Mouse (Mus musculus): ENCODE data around the gene Taf6.
"Not testable (repeated sequence)": the region's sequence is repeated elsewhere in the genome, so short reads cannot be mapped to it uniquely, and the experiment has no call there.

Gene Taf6

DNA sequence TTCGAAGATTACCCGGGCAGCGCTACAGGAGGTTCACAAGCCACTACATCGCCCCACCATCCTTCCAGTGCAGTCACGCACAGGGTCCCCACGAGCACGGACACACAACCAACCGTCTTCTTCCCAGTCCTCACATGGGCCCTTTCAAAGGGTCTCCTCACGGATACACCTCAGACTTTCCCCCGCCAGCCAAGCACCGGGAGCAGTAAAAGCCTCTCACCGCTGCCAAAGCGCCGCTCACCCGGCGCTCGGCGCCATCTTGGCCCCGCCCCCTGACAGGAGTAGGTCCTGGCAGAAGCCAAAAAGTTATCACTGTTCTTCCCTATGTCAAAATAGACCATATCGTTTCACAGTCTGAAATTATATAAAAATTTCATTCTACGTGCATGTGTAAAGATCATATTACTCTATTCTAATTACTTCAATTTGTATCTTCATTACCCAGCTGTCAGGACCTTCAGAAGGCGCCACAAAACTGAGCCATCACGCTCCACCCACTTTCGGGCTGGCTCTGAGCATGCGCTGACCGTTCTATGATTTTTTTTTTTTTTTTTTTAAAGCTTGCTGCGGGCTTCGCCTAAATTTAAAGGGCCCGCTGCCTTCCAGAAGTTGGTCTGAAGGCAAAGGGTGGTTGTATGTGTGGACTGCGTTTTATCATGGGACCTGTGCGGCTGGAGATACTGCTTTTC, at the start of gene Taf6, which contains the start of gene Cnpy4:
Gene Taf6, minus strand, starts transcription at position 502 of the 689 bp plus-strand sequence.
Gene Cnpy4, plus strand, starts transcription at position 536 of the 689 bp plus-strand sequence.
- peak; percentile 79 for DNase-seq (ENCODE audit: low read depth)

DNA sequence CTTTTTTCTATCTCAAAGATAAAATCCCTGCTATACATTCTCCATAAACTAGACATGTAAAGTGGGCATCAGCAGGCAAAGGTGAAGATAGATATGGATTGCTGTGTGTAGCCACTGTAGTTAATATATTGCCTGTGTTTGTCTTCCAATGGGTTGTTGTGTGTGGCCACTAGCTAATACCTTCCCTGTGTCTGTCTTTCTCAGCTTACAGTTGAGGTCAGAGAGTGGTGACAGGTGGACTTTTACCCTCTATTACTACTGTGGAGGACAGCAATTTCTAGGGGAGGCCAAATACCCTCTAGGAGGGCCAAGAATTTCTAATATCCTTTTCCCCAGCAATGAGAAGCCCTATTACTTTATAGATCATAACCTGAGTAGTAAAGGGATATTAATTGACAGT, 47.0 kb upstream of the Taf6 start:
- no peak for DNase-seq (ENCODE audit: low read depth)

DNA sequence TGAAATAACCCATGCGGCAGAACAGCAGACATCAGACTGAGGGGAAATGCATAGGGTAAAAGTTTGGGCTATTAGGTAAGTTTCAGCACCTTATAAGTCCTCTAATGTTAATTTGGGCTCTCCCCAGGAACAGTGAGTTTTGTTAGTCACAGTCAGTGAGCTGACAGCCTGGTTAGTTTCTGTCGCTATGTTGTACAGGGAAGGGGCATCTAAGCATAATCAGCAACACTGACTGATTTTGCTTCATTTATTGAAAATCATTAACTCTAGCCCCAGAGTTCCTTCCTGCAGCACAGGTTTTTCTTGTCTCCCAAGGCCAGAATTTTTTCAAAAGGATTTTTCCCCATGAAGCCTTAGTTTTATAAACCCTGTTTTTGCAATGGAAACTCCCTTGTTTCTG, 46.5 kb upstream of the Taf6 start:
- DNase-seq (ENCODE audit: low read depth), result no peak

DNA sequence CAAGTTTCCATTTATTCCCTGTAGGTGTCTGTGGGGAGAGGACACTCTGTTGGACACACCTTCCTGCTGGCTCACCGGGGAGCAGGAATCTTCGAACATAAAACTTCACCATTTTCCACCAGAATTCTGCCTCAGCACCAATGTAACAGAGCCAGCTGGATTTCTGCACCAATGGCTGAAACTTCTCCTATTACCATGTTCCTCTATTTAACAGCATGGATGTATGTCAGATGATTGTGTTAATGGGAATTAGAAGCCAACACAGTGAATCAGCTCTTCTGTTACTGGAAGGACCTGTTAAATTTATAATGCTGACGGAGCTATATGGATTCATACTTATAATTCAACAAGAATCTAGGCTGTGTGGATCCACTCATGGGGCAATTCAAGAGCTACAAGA, 42.3 kb upstream of the Taf6 start:
- DNase-seq (ENCODE audit: low read depth), result no peak

DNA sequence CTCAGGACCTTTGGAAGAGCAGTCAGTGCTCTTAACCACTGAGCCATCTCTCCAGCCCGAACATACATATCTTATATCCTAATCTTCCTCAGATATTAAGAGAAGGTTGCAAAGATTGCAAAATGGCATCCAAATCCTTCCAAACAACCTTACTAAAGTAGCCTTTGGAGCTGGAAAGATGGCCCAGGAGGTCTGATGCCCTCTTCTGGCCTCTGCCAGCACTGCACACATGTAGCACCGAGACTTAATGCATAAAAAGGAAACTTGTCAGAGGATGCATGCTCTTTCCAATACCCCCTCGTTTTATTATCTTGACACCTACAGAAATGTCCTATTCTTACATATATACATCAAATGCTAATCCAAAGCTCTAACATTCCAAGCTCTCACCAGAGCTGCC, 40.8 kb upstream of the Taf6 start:
- DNase-seq (ENCODE audit: low read depth), result no peak

DNA sequence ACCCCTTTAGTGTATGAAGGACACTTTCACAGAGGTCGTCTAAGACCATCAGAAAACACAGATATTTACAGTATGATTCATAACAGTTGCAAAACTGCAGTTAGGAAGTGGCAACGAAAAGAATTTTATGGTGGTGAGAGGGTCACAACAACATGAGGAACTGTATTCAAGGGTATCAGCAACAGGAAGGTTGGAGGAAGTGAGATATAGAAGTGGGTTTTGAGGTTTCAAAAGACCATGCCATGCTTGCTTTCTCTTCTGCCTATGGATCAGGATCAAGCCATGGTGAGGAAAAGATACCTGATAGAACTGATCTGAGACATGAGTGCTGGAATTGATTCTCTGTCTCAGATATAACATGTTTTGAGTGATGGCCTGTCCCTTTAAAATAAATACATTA, 40.1 kb upstream of the Taf6 start:
- no peak for DNase-seq (ENCODE audit: low read depth)

DNA sequence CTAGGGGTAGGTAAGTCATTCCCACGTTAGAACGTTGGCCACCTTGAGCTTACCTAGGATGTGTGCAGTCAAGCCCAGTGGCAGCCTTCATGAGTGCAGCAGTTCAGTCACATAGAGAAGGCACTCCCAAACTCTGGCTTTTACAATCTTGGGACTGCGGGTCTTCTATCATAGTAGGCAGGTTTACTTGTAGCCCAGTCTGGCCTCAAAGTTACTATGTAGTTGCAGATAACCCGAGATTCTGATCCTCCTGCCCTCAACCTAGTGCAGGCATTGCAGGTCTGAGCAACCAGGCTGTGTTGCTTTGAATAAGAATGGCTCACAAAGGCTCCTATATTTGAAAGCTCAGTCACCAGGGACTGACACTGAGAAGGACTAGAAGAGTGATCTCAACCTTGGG, 39.2 kb upstream of the Taf6 start:
- DNase-seq (ENCODE audit: low read depth), result no peak

DNA sequence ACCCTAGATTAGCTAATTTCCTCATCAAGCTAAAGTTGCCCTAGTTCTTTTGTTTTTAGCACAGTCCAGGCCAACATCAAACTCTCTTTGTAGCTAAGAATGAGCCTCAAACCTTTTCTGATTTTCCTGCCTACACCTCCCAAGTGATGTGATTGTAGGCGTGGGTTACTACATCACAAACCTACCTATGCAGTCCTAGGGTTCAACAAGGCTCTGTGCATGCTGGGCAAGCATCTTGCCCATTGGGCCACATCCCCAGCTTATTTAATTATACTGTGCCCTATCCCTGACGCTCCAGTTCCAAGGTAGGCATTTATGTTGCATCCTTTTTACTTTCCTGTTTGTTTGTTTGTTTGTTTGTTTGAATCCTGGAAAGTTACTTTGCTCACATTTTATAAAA, 38.4 kb upstream of the Taf6 start, which contains the start of gene Nxpe5:
Gene Nxpe5, plus strand, starts transcription at position 199 of the 400 bp plus-strand sequence.
- no peak for DNase-seq (ENCODE audit: low read depth)

DNA sequence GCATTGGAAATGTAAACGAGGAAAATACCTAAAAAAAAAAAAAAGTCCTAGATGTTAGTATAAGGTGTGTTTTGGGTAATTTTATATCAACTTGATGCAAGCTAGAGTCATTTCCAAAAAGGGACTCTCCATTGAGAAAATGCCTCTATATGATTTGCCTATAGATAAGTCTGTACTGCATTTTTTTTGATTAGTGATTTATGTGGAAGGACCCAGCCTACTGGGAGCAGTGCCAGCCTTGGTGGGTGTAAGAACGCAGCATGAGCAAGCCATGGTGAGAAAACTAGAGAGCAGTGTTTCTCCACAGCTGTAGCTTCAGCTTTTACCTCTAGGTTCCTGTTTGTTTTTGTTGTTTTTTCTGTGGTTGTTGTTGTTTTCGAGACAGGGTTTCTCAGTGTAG, 36.0 kb upstream of the Taf6 start:
- DNase-seq (ENCODE audit: low read depth), result no peak

DNA sequence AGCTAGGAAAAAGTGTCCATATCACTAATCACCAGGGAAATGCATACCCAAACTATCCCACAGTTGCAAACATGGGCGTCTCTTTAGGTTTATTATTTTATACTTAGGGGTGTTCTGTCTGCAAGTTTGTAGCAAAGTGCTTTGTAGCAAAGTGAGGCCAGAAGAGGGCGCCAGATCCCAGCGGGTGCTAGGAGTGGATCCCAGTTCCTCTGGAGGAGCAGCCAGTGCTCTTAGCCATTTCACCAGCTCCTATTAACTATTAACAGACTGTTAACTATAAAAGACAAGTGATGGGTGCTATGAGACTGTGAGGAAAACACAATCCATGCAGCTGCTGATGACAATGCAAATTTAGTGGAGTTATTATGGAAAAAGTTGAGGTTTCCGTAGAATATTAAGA, 34.9 kb upstream of the Taf6 start:
- DNase-seq (ENCODE audit: low read depth), result peak; percentile 33

DNA sequence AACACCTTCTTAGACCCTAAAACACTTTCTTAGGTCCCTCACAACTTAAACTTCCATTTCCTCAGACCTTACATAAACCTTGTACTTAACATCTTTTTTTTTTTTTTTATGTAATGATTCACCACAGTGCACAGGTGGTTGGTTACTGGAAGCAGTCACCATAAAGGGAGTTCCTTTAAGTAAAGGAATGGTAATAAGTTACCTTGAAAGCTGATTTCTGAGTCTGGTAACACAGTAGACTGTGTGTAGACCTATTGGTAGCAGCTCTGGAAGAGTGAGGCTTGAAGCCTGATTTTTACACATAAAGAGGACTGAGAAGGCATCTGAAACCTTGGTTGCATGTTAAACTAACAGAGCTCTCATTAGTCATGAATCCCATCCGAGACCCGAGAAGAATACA, 32.6 kb upstream of the Taf6 start:
- DNase-seq (ENCODE audit: low read depth), result no peak

DNA sequence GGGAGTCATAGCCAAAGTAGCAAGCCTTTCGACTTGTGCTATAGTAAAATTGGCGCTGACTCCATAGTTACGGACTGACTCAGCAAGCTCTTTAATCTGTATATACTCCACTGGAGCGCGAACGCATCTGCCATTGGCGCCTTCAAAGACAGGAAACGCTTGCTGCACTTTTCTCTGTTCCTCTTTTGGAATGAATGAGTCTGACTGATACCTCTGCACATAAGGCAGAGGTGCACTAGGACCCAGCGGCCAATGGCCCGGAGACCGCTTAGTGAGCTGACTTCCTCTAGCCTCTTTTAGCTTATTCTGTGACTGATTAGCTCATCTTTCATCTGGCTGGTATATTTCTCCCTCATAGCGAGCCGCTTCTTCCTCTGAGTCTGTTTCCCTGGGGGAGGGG, 29.4 kb upstream of the Taf6 start:
- DNase-seq (ENCODE audit: low read depth), result not testable (repeated sequence)

DNA sequence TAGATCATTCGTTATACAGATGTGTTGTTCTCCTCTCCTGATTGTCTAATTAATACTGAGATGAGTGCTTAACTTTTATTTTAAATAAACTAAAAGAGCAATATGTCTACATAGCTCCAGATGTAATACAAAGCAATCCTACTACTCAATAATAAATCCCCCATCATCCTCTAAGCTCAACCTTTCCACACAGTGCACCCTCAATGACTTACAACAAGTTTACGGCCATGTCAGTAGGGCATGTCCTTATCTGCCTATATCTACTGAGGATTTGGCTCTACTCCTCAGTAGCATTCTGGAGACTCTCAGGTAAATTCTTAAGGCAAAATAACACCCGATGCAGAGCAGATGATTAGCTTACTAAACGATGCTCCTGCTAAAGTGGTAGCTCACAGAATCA, 20.6 kb upstream of the Taf6 start:
- DNase-seq (ENCODE audit: low read depth), result no peak

DNA sequence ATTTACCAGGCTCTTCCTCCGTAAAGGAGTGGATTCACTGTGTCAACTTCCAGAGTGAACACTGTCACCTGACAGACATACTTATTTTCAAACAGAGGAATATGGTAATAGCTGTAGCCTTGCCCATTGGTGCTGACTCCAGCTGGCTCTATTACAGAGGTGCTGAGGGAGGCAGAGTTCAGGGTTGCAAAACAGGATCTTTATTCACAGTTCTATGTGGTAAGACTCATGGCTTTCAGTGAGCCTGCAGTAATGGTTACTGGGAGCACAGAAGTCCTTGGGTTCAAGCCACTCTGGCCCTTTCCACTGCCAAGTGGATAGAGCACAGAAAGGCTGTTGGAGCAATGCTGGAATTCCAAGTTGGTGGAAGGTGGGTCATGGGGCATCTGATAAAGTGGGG, 20.0 kb upstream of the Taf6 start:
- DNase-seq (ENCODE audit: low read depth), result no peak

DNA sequence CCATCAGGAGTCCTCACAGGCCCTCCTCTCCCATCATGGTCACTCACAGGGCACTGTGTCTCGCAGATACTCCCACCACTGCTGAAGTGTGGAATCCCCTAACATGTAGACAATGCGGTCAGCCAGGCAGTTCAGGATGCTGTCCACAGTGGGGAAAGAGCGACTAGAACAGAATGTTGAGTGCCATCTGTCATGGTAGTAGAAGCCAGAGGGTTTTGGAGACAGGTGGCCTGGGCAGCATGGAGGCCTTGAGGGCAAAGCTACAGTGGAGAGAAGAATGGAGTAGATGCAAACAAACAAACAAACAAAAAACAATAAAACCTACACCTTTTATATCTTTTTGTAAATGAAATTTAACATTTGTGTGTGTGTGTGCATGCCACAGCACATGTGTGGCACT, 14.8 kb upstream of the Taf6 start:
- DNase-seq (ENCODE audit: low read depth), result no peak

DNA sequence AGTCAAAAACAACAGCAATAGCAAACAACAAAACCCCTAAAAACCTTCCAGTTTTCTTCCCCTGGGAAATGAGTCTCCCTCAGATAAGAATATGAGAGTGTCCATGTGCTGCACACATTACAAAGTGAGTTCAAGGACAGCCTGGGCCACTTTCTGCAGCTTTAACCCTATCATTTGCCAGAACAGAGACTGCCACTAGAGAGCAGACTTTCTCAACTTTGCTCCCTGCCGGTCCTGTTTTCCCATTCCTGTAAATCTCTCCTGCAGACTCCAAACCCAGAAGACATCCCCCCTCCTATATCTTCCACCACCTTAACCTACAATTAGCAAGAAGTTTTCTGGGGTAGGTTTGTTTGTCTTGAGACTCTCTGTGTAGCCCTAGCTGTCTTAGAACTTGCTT, 12.3 kb upstream of the Taf6 start:
- DNase-seq (ENCODE audit: low read depth), result no peak

DNA sequence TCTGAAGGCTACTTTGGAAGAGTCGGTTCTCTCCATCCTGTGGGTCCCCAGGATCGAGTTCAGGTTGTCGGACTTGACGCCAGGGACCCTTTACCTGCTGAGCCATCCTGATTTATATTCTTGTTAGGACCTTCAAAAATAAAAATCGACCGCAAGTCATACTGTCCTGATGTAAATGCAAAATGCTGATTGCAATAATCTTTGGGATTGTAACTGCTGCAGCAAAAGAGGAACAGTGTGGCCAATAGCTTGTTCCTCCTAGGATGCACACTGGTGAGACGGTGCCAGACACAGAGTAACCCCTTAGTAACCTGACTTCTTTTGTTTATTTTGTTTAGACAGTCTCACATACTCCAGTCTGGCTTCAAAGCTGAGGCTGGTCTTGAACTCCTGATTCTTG, 8.2 kb upstream of the Taf6 start:
- no peak for DNase-seq (ENCODE audit: low read depth)

DNA sequence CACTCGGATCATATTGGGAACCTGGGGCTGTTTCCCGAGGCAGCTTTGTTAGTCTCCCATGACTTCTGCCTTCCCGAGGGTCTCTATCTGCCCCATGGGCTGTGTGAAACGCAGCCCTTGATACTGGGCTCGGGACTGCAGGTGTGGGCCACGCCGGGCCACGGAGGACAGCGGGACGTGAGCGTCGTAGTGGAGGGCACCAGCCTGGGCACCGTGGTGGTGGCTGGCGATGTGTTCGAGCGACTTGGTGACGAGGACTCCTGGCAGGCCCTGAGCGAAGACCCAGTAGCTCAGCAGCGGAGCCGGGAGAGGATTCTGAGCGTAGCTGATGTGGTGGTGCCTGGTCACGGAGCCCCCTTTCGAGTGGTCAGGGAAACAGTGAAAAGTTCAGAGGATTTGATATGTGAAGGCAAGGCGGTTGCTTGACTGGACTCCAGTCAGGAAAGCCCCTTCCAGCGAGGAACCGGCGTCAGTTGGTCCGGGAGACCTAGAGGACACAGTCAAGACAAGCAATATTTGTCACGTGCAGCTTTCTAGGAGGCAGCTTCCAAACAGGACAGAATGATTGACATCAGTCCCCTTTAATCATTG, 7.6 kb upstream of the Taf6 start:
- no peak for DNase-seq (ENCODE audit: low read depth)

DNA sequence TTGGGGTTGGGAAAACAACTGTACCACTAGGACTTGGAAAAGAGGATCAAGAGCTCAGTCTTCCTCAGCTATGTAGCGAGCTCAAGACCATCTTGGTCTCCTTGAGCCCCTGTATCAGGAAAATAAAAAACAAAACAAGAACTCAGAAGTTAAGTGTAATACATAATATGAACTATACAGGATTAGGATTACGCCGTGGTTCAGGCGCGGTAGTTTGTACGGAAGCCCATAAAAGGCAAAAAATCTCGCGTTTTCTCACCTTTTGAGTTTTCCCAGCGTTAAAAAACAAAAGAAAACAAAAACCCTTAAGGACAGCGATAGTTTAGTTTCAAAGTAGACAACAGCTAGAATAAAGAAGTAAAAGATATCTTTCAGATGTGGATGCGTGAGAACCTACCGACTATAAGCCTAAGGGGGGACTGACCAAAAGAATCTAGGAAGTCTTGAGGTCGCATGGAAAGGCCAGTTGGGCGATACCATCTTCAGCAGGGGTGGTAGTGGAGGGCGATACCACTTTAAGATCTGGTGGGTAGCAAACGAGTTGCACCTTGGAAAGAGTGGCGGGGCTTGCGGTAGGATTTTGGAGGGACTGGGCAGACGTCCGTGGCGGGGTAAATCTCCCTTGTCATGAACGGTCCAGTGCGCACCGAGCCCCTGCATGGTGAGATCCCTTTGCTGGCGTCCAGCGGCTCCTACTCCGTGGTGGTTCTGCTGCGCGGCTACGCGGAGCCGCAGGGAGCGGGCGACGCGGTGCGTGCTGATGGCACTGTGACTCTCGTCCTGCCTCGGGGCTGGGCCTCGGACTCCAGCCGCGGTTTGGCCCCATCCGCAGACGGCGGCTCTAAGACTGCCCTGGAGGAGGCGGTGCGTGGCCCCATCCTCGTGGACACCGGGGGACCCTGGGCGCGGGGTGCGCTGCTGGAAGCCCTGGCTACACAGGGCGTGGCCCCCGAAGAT, 6.8 kb upstream of the Taf6 start, which contains the start of gene Mblac1:
Gene Mblac1, plus strand, starts transcription at position 544 of the 957 bp plus-strand sequence.
- DNase-seq (ENCODE audit: low read depth), result peak; percentile 74

DNA sequence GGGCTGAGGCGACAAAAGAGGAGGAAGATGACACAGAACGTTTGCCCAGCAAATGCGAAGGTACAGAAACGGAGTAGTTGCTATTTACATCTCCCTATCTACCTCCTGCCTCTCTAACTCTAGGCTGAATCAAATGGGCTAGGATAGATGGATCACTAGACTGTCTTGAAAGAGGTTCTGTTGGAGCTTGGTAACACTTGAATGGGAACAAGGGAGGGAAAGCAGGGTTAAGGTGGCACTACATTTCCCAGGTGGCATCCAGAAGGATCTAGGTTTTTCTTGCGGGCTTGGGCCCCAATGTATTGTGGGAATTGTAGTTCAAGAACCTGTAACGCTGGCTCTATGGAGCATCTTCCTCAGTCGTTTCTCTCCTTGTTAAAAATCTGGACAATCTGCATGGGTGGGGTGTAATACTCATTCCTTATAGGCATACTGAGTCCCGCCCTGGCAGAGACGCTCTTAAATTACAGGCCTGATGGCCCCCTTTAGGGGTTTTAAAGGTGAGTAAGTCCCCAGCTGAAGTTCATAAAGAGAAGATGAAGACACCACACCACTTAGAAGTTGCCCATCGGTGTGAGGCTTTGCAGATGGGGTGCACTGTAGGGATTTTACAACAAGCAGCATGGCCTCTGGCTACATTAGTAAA, 533 bp upstream of the Taf6 start:
- peak; percentile 60 for DNase-seq (ENCODE audit: low read depth)

DNA sequence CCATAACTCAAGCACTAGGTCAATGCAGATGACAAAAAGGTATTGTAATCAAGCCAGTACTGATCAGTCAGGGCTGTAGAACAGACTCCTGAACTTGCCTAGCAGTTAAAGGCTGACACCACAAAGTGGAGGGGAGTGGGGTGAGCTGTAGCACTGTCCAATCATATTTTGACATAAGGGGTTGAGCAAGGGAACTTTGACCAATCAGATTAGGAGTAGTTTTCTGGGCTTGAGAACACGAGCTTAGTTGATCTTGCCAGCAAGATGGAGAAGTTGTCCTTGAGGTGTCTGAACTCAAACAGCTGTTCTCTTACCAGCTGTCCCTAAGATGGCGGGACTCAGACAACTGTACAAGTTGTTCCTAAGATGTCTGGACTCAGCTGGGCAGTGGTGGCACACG, 14.0 kb downstream of the Taf6 start:
- DNase-seq (ENCODE audit: low read depth), result no peak
